Mouse (Mus musculus): Measurements from ENCODE around the gene Sfxn5.

GRCm38 (mm10) chr6:85334851-85335250, 1.6 kb upstream of the Sfxn5 start:
- no peak for TF ChIP-seq CTCF (IDR thresholded peaks at IDR 0.05; ENCODE audit: extremely low read depth, insufficient read length, insufficient replicate concordance, low read depth, low read length)
- TF ChIP-seq POLR2A (IDR thresholded peaks at IDR 0.05; ENCODE audit: low read depth, low read length): no peak

All from small intestine, adult 2 months (tissue).